Mouse (Mus musculus) lung, postnatal 4 days (tissue): ENCODE results near the gene Elk4.

Experiments
- DNase-seq, 2 experiments: peaks; one replicate each; pipeline ENCODE4 v3.0.0; 2021

The Elk4 gene

DNA sequence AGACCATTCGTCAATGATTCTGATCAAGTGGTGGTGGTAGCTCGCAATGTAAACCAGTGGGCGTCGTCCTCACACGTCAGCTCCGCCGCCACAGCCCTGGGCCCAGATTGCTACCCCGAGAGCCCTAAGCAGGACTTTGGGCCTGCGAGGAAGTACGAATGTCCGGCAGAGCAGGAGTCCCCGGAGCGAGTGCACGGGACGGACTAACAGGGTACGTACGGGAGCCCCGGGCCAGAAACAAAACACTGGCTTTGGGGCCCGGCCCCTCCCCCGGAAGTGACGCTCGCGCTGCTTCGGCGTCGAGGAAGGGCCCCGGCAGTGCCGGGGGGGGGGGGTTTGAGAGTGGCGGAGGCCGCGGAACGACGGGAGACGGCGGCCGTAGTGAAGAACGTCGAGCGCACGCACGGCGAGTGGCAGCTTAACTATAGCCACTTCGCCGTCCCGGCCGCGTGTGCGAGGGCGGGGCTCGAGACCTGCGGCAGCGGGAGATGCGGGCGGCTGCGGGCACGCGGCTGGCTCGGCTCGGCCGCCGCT, at the start of gene Elk4:
Gene Elk4, plus strand, starts transcription at position 326 of the 534 bp plus-strand sequence.
- DNase-seq: peak; percentile 94 to 96

DNA sequence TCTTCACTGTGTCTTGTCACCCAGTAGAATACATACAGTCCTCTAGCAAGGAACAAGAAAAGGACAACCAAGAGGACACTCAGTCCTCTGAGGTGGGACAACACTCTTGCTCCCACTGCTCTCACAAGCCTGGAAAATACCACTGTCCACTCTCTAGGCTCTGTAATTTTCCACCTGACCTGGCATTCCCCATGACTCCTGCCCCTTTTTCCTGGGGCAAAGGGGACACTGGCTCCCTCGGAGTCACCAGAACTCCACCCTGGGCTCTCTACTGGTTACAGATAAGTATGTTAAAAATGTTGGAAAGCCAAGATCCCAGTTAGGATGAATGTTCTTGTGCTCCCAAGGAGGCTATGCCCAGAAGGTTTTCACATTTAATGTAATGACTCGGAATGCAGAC, 46.4 kb upstream of the Elk4 start:
- DNase-seq: no peak

DNA sequence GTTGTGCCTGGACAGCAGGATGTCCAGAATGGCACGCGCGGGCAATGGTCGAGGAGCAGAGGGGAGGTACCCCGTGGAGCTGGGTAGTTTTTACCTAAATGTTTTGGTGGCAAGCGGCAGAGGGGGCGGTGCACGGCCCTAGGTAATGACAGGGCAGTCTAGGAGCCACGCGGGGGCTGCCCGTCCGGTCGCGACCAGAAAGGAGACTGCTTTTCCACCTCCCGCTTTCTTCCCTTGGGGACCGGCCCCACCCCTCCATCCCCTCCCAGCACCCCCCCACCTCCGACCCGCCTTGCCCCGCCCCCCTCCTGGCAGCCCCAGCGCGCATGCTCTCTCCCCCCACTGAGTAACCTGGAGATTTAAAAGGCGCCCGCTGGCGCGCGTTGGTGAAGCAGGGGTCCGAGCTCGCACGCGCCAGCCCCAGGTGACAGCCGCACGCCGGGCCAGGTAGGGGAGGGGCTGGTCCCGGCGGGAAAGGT, 44.8 kb upstream of the Elk4 start, which contains the start of gene Slc45a3:
Gene Slc45a3, plus strand, starts transcription at position 362 of the 479 bp plus-strand sequence.
- peak; percentile 36 to 51 for DNase-seq

DNA sequence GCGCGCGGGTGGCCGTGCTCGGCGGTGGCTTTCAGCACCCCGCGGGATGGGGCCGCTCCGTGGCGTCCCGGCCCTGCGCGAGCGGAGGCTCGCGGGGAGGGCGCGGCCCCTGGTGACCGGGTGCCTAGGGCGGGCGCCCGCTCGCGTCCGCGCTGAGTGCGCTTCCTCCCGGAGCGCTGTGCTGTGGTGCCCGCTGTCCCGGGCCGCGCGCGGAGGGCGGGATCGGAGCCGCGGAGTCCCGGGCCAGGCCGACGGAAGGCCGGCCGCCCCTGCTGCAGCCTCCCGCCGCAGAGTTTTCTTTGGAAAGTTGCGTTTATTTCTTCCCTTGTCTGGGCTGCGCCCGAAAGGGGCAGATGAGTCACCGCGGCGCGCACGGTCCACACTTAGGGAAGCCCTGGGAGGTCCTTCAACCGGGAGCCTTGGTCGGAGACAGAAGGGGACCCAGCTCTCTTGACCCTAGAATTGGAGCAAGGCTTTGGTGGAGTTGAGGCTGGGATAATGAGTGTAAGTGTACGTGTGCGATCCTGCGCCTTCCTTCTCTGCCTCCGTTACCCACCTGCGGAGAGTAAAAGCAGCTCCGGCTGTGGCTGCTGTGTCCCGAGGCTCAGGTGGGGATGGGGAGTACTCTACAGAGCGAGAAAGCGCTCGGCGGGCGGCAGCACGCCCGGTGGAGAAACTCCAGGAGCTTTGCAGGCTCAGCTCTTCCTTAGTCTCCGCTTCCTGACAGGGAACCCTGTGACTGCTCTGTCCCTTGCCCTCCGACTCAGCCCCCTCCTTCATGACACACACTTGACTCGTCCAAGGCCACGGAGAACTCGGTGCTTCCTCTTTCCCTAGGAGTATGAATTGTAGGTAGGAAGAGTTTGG, 44.1 kb upstream of the Elk4 start:
- peak; percentile 39 to 61 for DNase-seq

GRCm38 (mm10) chr1:131964100-131964499, 43.3 kb upstream of the Elk4 start:
- no peak for DNase-seq

DNA sequence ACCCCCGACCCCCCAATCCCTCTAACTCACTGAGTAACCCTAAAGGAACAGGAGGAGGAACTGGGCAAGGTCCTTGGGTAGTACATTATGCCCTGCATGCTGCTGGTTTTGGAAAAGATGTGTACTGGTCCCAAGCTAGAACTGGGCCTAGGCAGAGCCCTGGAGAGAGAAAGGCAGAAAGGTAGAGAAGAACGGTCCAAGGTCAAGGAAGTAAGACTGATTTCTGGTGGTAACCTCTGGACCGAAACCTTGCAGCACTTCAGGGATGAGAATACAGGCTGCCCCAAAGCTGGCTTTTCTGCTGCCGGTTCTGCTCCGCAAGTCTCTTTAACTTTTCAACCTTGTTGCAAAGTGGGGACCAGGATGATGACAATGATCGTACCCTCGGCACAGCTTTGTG, 42.8 kb upstream of the Elk4 start:
- DNase-seq: no peak

DNA sequence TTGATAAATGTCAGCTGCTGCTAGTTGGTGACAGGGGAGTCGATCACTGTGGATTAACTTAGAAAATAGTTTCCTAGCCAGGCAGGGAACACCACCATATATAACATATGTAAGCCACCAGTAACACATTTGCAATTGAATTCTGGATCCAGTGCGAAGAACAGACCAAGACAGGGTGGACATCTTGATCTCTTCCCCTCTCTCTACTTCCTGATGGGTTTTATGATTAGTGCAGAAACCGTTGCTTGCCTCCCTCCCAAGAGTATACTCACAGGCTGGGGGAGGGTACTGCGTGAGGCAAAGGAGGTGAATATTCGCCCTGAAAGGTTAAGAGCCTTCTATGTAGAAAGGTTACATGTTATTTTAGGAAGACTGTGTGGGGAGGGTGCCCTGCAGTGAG, 41.6 kb upstream of the Elk4 start:
- DNase-seq: no peak

DNA sequence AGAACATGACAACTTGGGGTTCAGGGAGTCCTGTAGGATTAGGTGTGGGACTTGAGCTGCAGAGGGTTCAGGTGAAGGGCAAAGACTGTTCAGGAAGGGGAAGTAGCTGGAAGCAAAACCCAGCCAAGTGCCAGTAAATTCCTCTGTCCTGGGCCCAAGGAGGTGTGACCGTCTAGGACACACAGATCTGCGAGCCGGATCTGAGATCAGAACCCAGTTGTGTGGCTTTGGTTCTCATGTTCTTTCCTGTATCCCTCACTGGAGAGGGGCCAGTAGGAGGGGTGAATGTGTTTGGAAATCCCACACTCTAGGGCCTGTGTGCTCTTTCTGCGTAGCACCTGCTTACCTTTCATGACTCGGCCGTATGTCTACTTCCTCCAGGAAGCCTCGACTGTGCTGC, 40.1 kb upstream of the Elk4 start:
- no peak for DNase-seq

DNA sequence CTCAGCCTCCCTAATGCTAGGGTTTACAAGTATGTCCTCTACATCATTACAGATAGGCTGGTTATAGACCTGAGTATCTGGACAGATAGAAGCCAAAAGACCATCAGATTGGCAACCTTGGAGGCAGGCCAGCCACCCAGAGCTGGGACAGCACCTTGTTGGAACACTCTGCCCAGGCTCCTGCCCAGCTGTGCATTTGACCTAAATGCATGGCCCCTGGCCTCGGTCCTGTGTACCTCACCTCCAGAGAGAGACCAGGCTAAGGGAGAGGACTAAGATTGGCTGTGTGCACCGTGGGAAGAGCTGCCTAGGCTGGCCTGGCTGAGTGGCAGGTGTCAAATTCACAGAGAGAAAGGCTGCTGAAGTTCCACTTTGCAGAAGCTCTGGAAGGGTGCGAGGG, 38.9 kb upstream of the Elk4 start:
- DNase-seq: no peak

- no peak for DNase-seq
These were observed 38.4 kb upstream of the Elk4 start for GRCm38 (mm10) chr1:131968983-131969382.

DNA sequence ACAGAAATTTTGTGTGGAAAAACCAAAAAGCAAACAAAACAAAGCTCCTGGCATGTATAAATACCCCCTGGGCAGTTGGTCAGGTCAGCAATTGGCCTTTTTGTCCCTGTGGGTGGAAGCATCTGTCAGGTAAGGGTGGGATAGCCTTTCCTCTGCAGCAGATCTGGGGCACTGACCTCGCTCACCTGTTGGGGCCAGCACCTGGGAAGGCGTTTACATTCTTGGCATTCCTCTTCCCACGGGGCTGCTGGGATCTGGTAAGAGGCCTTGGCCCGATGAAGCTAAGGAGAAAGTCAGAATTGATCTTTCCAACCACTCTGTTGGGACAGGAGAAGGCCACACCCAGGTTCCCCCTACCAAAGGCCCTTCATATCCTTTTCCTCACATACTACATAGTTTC, 37.6 kb upstream of the Elk4 start:
- no peak for DNase-seq

- DNase-seq: no peak
These were observed 37.1 kb upstream of the Elk4 start for GRCm38 (mm10) chr1:131970322-131970660.

DNA sequence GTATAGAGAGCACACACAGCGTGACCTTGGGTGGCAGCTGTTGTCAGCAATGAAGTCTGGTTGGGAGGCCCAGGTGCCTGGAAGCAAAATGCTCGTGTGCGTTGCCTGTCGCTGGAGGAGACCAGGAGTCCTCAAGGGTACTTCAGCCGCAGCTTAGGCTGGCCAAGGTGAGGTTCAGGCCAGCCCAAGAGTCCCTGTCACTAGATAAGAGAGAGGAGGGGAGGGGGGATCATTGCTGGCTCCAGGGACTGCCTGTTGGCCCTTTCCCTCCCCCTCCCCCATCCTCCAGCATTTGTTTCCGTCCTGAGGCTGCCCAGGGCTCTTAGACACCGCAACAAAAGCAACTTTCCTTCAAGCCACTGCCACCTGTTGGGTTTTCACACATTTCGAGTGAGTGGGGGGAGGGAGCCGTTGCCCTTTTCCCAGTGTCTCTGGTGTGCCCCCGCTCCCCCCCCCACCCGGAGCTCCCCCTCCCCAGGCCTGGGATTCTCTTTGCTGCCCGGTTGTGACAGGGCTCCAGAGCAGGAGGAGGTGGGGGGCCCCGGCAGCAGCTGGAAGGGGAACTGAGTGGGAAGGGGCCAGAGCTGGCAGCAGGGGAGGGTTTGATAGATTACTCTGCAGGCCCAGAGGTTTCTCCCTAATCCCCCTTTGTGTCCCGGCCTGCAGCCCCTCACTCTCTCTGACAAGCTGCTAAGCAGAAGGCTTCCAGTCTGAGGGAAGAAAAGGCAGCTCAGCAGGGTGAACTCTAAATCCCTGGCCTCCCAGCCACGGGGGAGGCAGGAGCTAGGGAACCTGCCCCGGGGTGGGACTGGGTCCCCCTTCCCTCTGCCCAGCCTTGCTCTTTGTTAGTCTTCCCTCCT, 36.5 kb upstream of the Elk4 start:
- no peak for DNase-seq

DNA sequence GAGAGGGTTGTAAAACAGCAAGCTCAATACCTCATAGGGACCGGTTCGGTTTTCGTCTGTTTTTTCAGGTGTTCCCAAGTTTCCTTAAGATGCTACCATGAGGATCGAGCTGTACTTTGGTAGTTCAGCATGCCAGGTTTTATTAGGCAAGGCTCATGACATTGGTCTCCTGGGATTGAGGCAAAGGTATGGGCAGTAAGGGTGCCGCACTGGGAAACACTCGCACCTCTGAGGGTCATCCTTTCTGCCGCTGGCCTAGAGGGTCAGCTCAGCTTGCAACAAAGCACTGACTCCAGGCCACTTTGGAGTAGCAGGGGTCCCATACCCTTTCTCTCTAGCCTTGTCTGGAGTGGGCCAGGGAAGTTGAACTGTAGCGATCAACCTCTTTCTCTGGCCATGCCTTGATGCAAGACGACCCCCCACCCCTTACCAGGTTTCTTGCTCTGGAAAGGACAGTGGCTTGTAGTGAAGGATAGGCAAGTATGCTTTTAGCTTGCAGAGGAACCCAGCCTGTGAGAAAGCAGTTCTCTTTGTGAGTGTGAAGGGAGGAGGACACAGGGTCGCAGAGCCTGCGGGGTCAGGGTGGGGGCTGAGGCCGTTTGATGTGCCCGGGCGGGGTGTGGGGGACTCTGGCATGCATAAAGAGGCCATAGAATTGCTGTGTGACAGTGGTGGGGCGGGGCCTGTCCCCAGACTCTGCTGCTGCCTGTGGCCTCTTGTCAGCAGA, 35.5 kb upstream of the Elk4 start:
- no peak for DNase-seq

- no peak for DNase-seq
These were observed 34.7 kb upstream of the Elk4 start for GRCm38 (mm10) chr1:131972498-131973334.

- DNase-seq: no peak
These were observed 33.4 kb upstream of the Elk4 start for GRCm38 (mm10) chr1:131973991-131974390.

DNA sequence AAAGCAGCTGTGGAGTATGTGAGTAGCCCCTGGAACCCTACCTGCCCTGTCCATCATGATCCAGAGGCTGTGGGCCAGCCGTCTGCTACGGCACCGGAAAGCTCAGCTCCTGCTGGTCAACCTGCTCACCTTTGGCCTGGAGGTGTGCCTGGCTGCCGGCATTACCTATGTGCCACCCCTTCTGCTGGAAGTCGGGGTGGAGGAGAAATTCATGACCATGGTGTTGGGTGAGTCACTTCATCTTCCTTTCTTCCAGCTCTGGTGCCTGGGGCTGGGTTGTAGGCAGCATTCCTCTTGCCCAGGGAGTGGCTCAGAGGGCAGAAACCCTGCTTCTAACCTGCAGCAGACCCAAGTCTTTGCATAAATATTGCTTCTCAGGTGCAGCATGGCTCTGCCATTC, 30.5 kb upstream of the Elk4 start:
- DNase-seq: no peak

DNA sequence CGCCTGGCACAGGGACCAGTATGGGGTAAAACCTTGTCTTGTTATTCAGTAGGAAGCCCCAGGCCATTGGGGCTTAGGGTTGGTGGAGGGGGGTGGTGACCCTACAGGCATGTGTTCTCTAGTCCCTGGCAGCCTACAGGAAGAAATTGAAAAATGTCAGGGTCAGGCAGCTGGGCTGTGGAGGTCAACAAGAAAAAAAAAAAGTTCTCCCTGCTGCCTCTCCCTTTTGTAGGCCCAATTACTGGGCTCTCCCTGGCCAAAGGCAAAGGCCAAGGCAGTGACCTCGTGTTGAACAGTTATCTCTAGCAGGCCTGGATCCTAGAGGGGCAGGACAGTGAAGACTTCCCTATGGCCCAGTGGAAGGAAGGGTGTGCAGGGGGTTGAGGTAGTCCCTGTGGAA, 26.9 kb upstream of the Elk4 start:
- DNase-seq: no peak

GRCm38 (mm10) chr1:131981378-131982013, 25.9 kb upstream of the Elk4 start:
- peak; percentile 70 to 83 for DNase-seq

DNA sequence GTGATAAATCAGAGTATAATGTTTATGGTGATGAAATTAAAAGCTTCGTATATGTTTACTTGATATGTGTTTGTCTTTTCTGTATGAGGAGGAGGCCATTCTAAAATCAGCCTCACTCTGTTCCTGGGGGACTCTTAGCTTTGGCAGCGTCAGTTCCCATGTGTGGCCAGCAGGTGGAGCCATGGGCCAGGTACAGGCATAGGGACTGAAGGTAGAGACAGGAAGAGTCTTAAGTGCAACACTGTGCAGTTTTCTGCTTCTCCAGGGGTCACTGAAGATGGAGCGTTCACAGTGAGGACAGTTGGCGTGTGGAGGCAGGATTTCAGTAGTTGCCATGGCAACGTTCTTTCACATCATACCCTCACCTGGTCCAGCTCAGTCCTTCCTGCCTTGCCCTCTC, 24.5 kb upstream of the Elk4 start:
- DNase-seq: peak; percentile 68 to 80

- no peak for DNase-seq
These were observed 23.6 kb upstream of the Elk4 start for GRCm38 (mm10) chr1:131983806-131984205.
